Mouse (Mus musculus) kidney, postnatal 0 days (tissue): ENCODE measurements around the gene D7Ertd443e. TPM values are rescaled to one million over a fixed set of nuclear protein-coding genes. Genes with fewer than 3 reads are reported as not detected.
A peak's percentile ranks its signal among the peaks of the same experiment; 100 is the strongest.

Experiments used
- ATAC-seq: fragments of 200-750 bp; cut with Nextera tagmentation; replicated peaks from 2 replicates; pipeline ENCODE4 v1.8.0; 2017; ENCODE audit warnings: low read depth, moderate number of reproducible peaks, moderate TSS enrichment, moderate library complexity; ENCODE audit not compliant: low FRiP score
- DNase-seq: peaks from one replicate; pipeline ENCODE4 v3.0.0-alpha.2; 2016; ENCODE audit warnings: low spot score
- H3K27ac ChIP-seq: fragments of 300-500 bp; sonication (generic); 2 replicates; pipeline ENCODE4 v1.5.1; 2014; ENCODE audit warnings: mild to moderate bottlenecking
- H3K27me3 ChIP-seq: fragments of 300-500 bp; sonication (generic); 2 replicates; pipeline ENCODE4 v1.6.1; 2014; ENCODE audit warnings: low read length, mixed read lengths; ENCODE audit not compliant: insufficient read depth
- H3K36me3 ChIP-seq: fragments of 300-500 bp; sonication (generic); 2 replicates; pipeline ENCODE4 v1.6.1; 2014; ENCODE audit warnings: low read length, mixed read lengths; ENCODE audit not compliant: insufficient read depth
- H3K4me1 ChIP-seq: fragments of 300-500 bp; sonication (generic); replicated peaks from 2 replicates; pipeline ENCODE4 v1.6.1; 2014; ENCODE audit warnings: antibody characterized with exemption, low read length, mixed read lengths; ENCODE audit not compliant: insufficient read depth
- H3K4me2 ChIP-seq: fragments of 300-500 bp; sonication (generic); 2 replicates; pipeline ENCODE4 v1.6.1; 2014; ENCODE audit warnings: mild to moderate bottlenecking, low read length, moderate library complexity, mixed read lengths
- H3K4me3 ChIP-seq: fragments of 300-500 bp; sonication (generic); replicated peaks from 2 replicates; pipeline ENCODE4 v1.5.1; 2014; ENCODE audit warnings: low read depth, low read length
- H3K9ac ChIP-seq: fragments of 300-500 bp; sonication (generic); 2 replicates; pipeline ENCODE4 v1.6.1; 2014; ENCODE audit warnings: low read depth, low read length
- H3K9me3 ChIP-seq: fragments of 300-500 bp; sonication (generic); replicated peaks from 2 replicates; pipeline ENCODE4 v1.6.1; 2016; ENCODE audit warnings: low read length, inconsistent platforms, mixed read lengths
- CTCF ChIP-seq: IDR thresholded peaks from 2 replicates; pipeline ENCODE4 v1.5.1; 2016; ENCODE audit warnings: antibody characterized with exemption, low read depth, mild to moderate bottlenecking, moderate library complexity
- WGBS: fragments of 180-500 bp; shearing (Covaris S2); extraction: QIAGEN DNeasy Blood & Tissue Kit; methylation state at CpG from one replicate; pipeline ENCODE4 v1.1.7; 2014; 5-methylcytosine and 5-hydroxymethylcytosine counted together
- polyA plus RNA-seq: library from polyadenylated mRNA; unstranded; fragments of >200 nt; fragmentation: Nextera tagmentation; extraction: Ambion mirVana; gene quantifications from 2 replicates; pipeline ENCODE4 v1.2.1, GENCODE M21; 2015

The D7Ertd443e gene
- polyA plus RNA-seq, 1 experiment from 2014 or later, result 0.42 TPM

GRCm38 (mm10) chr7:134400746-134401145 lies 15.3 kb upstream of the D7Ertd443e start:
- H3K4me2 ChIP-seq, result no peak overlapping the region
- ATAC-seq, result no peak
- no peak overlapping the region for H3K27ac ChIP-seq
- 36% methylated on average over 2 of the region's 2 CpGs for WGBS
- H3K4me1 ChIP-seq, result peaks cover 4% of the 10 kb centered on the region; the same call in 1 of the 2 replicates
- no peaks in the 10 kb centered on the region for H3K27me3 ChIP-seq
- TF ChIP-seq CTCF, result no peak
- H3K36me3 ChIP-seq, result no peaks in the 10 kb centered on the region
- H3K4me3 ChIP-seq, result no peak overlapping the region
- no peak overlapping the region for H3K9ac ChIP-seq
- no peaks in the 10 kb centered on the region for H3K9me3 ChIP-seq
- no peak for DNase-seq

GRCm38 (mm10) chr7:134396769-134397168 lies 11.3 kb upstream of the D7Ertd443e start:
- Histone ChIP-seq H3K4me1 (no peaks in the 10 kb centered on the region), H3K36me3 (no peaks in the 10 kb centered on the region), H3K9ac (no peak overlapping the region), H3K4me2 (no peak overlapping the region), H3K9me3 (no peaks in the 10 kb centered on the region), H3K4me3 (no peak overlapping the region), H3K27ac (no peak overlapping the region), H3K27me3 (no peaks in the 10 kb centered on the region)
- ATAC-seq, result no peak
- no peak for TF ChIP-seq CTCF
- WGBS, result 81% methylated on average over 8 of the region's 8 CpGs
- no peak for DNase-seq

GRCm38 (mm10) chr7:134382791-134383190 lies 2.7 kb downstream of the D7Ertd443e start:
- WGBS, result 70% methylated on average over 3 of the region's 3 CpGs
- Histone ChIP-seq H3K9ac (no peak overlapping the region), H3K4me1 (no peaks in the 10 kb centered on the region), H3K4me2 (no peak overlapping the region), H3K36me3 (no peaks in the 10 kb centered on the region), H3K4me3 (no peak overlapping the region), H3K27me3 (no peaks in the 10 kb centered on the region), H3K9me3 (no peaks in the 10 kb centered on the region), H3K27ac (no peak overlapping the region)
- TF ChIP-seq CTCF, result no peak
- ATAC-seq, result no peak
- no peak for DNase-seq

GRCm38 (mm10) chr7:134381407-134381861 lies 4.0 kb downstream of the D7Ertd443e start:
- Histone ChIP-seq H3K4me2 (no peak overlapping the region), H3K27me3 (no peaks in the 10 kb centered on the region), H3K9ac (no peak overlapping the region), H3K27ac (no peak overlapping the region), H3K4me3 (no peak overlapping the region), H3K36me3 (no peaks in the 10 kb centered on the region), H3K4me1 (no peaks in the 10 kb centered on the region), H3K9me3 (no peaks in the 10 kb centered on the region)
- DNase-seq (peak; percentile 53), ATAC-seq (no peak)
- peak; percentile 48 for TF ChIP-seq CTCF
- 33% methylated on average over 4 of the region's 4 CpGs for WGBS

- no peaks in the 10 kb centered on the region for H3K27me3 ChIP-seq
- WGBS, result 64% methylated on average over 4 of the region's 4 CpGs
- no peak for ATAC-seq
Observed at GRCm38 (mm10) chr7:134378273-134378672, 7.2 kb downstream of the D7Ertd443e start.

GRCm38 (mm10) chr7:134376786-134377185 lies 8.7 kb downstream of the D7Ertd443e start:
- no peak overlapping the region for H3K27ac ChIP-seq
- no peaks in the 10 kb centered on the region for H3K9me3 ChIP-seq
- H3K4me1 ChIP-seq, result no peaks in the 10 kb centered on the region
- no peak overlapping the region for H3K4me2 ChIP-seq
- ATAC-seq (no peak), DNase-seq (peak; percentile 27)
- H3K9ac ChIP-seq, result no peak overlapping the region
- WGBS, result 61% methylated on average over 7 of the region's 7 CpGs
- no peaks in the 10 kb centered on the region for H3K27me3 ChIP-seq
- H3K4me3 ChIP-seq, result no peak overlapping the region
- H3K36me3 ChIP-seq, result no peaks in the 10 kb centered on the region
- no peak for TF ChIP-seq CTCF

More at GRCm38 (mm10) chr7:134378273-134378672, 7.2 kb downstream of the D7Ertd443e start:
- Histone ChIP-seq H3K9ac (no peak overlapping the region), H3K4me3 (no peak overlapping the region), H3K27ac (no peak overlapping the region), H3K4me1 (no peaks in the 10 kb centered on the region), H3K9me3 (no peaks in the 10 kb centered on the region), H3K4me2 (no peak overlapping the region), H3K36me3 (no peaks in the 10 kb centered on the region)
- peak; percentile 68 for DNase-seq
- TF ChIP-seq CTCF, result peak; percentile 75

- Histone ChIP-seq H3K4me2 (no peak overlapping the region), H3K9ac (no peak overlapping the region), H3K4me1 (no peaks in the 10 kb centered on the region), H3K9me3 (no peaks in the 10 kb centered on the region), H3K36me3 (no peaks in the 10 kb centered on the region), H3K27ac (no peak overlapping the region), H3K27me3 (no peaks in the 10 kb centered on the region), H3K4me3 (no peak overlapping the region)
- WGBS, result 60% methylated on average over 5 of the region's 5 CpGs
- TF ChIP-seq CTCF, result no peak
- DNase-seq (no peak), ATAC-seq (no peak)
Observed at GRCm38 (mm10) chr7:134372276-134372675, 13.2 kb downstream of the D7Ertd443e start.
